Mouse (Mus musculus) bone marrow macrophage, adult 2 months (primary cell): ENCODE results near the gene Nup54.

ENCODE experiments used
- CTCF ChIP-seq: IDR thresholded peaks from 2 replicates; pipeline ENCODE4 v1.5.1; 2012; ENCODE audit warnings: low read depth, mild to moderate bottlenecking, low read length, moderate library complexity
- POLR2A ChIP-seq: IDR thresholded peaks from 2 replicates; pipeline ENCODE4 v1.6.1; 2012; ENCODE audit warnings: mild to moderate bottlenecking, low read depth, low read length, borderline replicate concordance

GRCm38 (mm10) chr5:92461321-92461720, 26.3 kb upstream of the Nup54 start:
- peak; percentile 66 for TF ChIP-seq CTCF
- TF ChIP-seq POLR2A, result no peak
